Mouse (Mus musculus) ES-E14 (cell line): ENCODE measurements around the gene Pygo2. TPM values are rescaled to one million over a fixed set of nuclear protein-coding genes. Genes with fewer than 3 reads are reported as not detected.

ENCODE experiments used
- DNase-seq: peaks from one replicate; pipeline ENCODE4 v3.0.0-alpha.2; 2013; ENCODE audit warnings: low read depth, low spot score
- H3K27ac ChIP-seq: 2 replicates; pipeline ENCODE4 v1.5.1; 2012; ENCODE audit warnings: low read depth, mild to moderate bottlenecking, low read length, moderate library complexity, mixed read lengths; ENCODE audit not compliant: poor library complexity, insufficient read depth, severe bottlenecking
- H3K36me3 ChIP-seq: 2 replicates; pipeline ENCODE4 v1.6.1; 2012; ENCODE audit warnings: mild to moderate bottlenecking, low read length, moderate library complexity, mixed read lengths; ENCODE audit not compliant: control insufficient read depth, poor library complexity, insufficient read depth, severe bottlenecking
- H3K4me1 ChIP-seq, 2 experiments: fragments of 150-350 bp in 1 of 2; sonication (generic) in 1 of 2; 2 replicates each; pipeline ENCODE4 v1.6.1; 2012; ENCODE audit warnings: low read length in 2 of 2, mild to moderate bottlenecking in 1 of 2, mixed read lengths in 1 of 2; ENCODE audit not compliant: control insufficient read depth in 2 of 2, insufficient read depth in 2 of 2, poor library complexity in 1 of 2
- H3K4me3 ChIP-seq, 2 experiments: fragments of 150-350 bp in 1 of 2; sonication (generic) in 1 of 2; 2 replicates each; pipeline ENCODE4 v1.5.1; 2012; ENCODE audit warnings: low read length in 2 of 2, low read depth in 1 of 2, mild to moderate bottlenecking in 1 of 2, mixed read lengths in 1 of 2; ENCODE audit not compliant: insufficient read depth in 1 of 2, poor library complexity in 1 of 2, severe bottlenecking in 1 of 2
- H3K9ac ChIP-seq: 2 replicates; pipeline ENCODE4 v1.6.1; 2012; ENCODE audit warnings: low read depth, mild to moderate bottlenecking, low read length, mixed read lengths; ENCODE audit not compliant: poor library complexity, insufficient read depth, severe bottlenecking
- H3K9me3 ChIP-seq: fragments of 150-350 bp; sonication (generic); 2 replicates; pipeline ENCODE4 v1.6.1; 2012; ENCODE audit warnings: low read depth, mild to moderate bottlenecking, low read length; ENCODE audit not compliant: control insufficient read depth, insufficient read depth
- CHD2 ChIP-seq: IDR thresholded peaks from 2 replicates; pipeline ENCODE4 v1.6.1; 2014; ENCODE audit warnings: mild to moderate bottlenecking, low read depth, low read length, inconsistent platforms
- HCFC1 ChIP-seq: IDR thresholded peaks from 2 replicates; pipeline ENCODE4 v1.6.1; 2012; ENCODE audit warnings: low read length, inconsistent platforms, borderline replicate concordance; ENCODE audit not compliant: insufficient read depth
- MAFK ChIP-seq: IDR thresholded peaks from 2 replicates; pipeline ENCODE4 v1.6.1; 2014; ENCODE audit warnings: mild to moderate bottlenecking, low read depth, low read length, inconsistent platforms; ENCODE audit not compliant: insufficient read depth
- ZC3H11A ChIP-seq: IDR thresholded peaks from 2 replicates; pipeline ENCODE4 v1.6.1; 2012; ENCODE audit warnings: low read depth, mild to moderate bottlenecking, inconsistent platforms, low read length, borderline replicate concordance
- ZNF384 ChIP-seq: IDR thresholded peaks from 2 replicates; pipeline ENCODE4 v1.6.1; 2012; ENCODE audit warnings: low read depth, low read length, inconsistent platforms
- in situ Hi-C, 2 experiments: fragments of 600-800 bp; cut with MboI; formaldehyde crosslinking; loops; one replicate each; pipeline ENCODE4 v1.15.1; 2025; ENCODE audit warnings: low sequenced_read_pairs in 2 of 2, inconsistent platforms in 1 of 2; ENCODE audit not compliant: unreplicated experiment in 2 of 2
- total RNA-seq: library from RNA; depleted of rRNA; stranded (reverse); fragments of 300-350 nt; gene quantifications from 2 replicates; pipeline ENCODE4 v1.2.3, GENCODE M21; 2012

Gene Pygo2
- total RNA-seq, 1 experiment = 39.2 TPM

GRCm38 (mm10) chr3:89388901-89389740, 40.9 kb upstream of the Pygo2 start:
- peak; percentile 99 for TF ChIP-seq HCFC1
- TF ChIP-seq ZC3H11A = no peak
- no peak for DNase-seq
- in situ Hi-C loops = no loop called here
- H3K27ac ChIP-seq = no peak overlapping the region
- no peaks in the 10 kb centered on the region for H3K9me3 ChIP-seq
- no peaks in the 10 kb centered on the region; the same call in 1 of the 2 replicates for H3K36me3 ChIP-seq
- peaks cover 0 to 49% of the 10 kb centered on the region in 2 experiments; a peak in 3 of 4 replicates for H3K4me1 ChIP-seq
- H3K9ac ChIP-seq = no peak overlapping the region
- no peak overlapping the region for H3K4me3 ChIP-seq

DNA sequence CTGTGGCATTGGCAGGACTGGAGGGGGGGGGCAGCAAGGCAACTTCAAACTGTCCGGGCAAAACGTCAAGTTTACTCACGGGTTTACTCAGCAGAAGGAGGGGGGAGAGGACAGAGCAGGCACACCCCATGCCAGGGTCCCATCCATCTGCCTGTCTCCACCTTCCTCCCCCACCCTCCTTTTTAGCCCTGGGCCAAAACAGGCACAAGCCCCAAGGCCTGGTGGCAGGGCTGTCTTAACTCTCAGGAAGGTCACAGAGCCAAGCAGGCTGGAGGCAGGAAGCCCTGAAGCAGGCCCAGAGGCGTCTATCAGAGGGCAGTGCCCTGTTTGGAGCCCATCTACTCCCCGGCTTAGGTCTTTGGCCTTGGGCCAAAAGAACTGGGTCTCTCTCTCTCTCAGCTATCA, 39.9 kb upstream of the Pygo2 start:
- H3K27ac ChIP-seq = no peak overlapping the region
- DNase-seq = no peak
- no peak for TF ChIP-seq CHD2
- no peak for TF ChIP-seq ZNF384
- no peak for TF ChIP-seq HCFC1
- TF ChIP-seq ZC3H11A = no peak
- TF ChIP-seq MAFK = no peak
- H3K9me3 ChIP-seq = no peaks in the 10 kb centered on the region
- in situ Hi-C loops = no loop called here
- H3K9ac ChIP-seq = no peak overlapping the region
- no peaks in the 10 kb centered on the region; the same call in 1 of the 2 replicates for H3K36me3 ChIP-seq
- H3K4me3 ChIP-seq = no peak overlapping the region
- peaks cover 0 to 42% of the 10 kb centered on the region in 2 experiments; a peak in 3 of 4 replicates for H3K4me1 ChIP-seq

DNA sequence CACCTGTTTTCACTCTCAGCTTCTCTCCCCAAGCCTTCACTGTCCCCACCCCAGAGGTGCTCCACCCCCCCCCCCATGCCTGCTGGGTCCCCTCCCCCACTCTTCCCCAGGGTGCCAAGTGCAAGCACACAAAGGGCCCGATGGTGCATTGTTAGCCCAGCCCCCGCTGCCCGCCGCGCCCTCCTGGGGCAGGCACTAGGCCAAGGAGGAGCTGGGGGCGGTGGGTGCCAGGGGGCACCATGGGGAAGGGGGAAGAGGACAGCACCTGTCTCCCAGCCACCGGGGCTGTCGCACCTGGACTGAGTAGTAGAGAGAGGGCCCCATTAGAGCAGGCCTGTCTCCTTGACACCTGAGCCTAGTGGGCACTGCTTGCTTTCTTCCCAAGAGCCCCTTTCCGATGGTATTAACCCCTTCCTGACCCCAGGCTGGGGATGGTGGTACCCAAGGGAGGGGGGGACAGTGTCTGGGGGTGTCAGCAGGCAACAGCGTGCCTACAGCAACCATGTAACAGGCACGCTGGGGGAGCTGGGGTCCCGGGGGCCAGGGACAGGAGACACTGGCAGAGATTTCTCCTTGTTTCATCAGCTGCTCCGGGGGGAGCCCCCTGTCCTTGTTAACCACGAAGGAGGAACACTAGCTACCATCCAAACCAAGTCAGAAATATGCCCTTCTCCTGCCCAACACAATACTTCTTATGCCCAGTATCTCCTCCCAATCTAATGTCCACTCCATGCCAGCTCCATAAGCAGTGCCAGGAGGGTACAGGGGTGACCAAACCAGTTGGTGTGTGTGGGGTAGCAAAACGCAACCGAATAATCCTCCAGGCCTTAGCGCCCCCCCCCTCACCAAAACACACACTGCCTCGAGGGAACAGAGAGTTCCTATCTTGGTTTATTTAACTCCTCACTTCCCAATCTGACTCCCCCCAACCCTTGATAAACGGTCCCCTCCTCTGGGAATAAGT, 39.0 kb upstream of the Pygo2 start:
- Histone ChIP-seq H3K9me3 (no peaks in the 10 kb centered on the region), H3K27ac (no peak overlapping the region), H3K36me3 (no peaks in the 10 kb centered on the region; the same call in 1 of the 2 replicates), H3K4me1 (peaks cover 0 to 38% of the 10 kb centered on the region in 2 experiments; a peak in 3 of 4 replicates), H3K9ac (peak overlapping the region; percentile 71), H3K4me3 (peak overlapping the region; percentile 71 to 75)
- in situ Hi-C loops = no loop called here
- TF ChIP-seq HCFC1 (no peak), MAFK (no peak), ZNF384 (no peak), ZC3H11A (no peak), CHD2 (no peak)
- DNase-seq = no peak

DNA sequence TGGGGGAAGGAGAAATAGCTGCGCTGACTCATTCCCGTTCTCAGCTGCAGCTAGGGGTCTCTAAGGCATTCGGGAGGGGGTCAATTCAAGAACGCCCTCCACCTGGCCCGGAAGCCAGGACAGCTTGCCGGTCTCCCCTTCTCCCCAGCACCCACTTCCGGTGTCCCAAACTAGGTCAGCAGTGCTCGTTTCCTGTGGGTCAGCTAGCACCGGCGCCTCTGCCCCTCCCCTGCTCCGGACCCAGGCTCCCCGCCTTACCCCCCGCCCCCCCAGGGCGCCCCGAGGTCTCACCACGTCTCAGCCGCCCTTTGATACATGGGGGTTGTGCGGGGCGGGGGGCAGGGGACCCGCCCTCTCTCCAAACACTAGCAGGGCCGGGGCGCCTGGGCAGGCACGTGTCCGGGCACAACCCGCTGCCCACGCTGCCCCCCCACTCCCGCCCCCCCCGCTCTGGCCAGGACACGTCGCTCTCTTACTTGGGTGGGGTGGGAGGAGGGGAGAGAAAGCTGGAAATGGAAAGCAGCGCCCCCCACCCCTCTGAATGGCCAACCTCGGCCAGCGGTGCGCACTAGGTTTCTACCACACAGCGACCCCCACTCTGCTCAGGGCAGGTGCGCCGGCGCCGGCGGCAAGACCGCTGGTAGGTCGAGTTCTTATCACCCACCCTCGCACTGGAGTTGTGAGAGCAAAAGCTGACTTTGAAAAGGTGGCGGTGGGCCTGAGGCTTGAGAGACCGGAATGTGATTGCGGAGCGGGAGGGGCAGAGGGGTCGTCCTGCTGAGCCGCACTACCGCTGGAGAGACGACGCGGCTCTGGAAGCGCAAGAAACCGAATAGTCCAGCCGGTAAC, 38.1 kb upstream of the Pygo2 start:
- Histone ChIP-seq H3K9ac (peak overlapping the region; percentile 71), H3K4me1 (peaks cover 0 to 30% of the 10 kb centered on the region in 2 experiments; a peak in 3 of 4 replicates), H3K36me3 (no peaks in the 10 kb centered on the region; the same call in 1 of the 2 replicates), H3K9me3 (no peaks in the 10 kb centered on the region), H3K27ac (peak overlapping the region; percentile 24; the same call in 1 of the 2 replicates), H3K4me3 (peak overlapping the region; percentile 71 to 75)
- no peak for TF ChIP-seq MAFK
- no peak for TF ChIP-seq ZC3H11A
- TF ChIP-seq ZNF384 = no peak
- no peak for TF ChIP-seq HCFC1
- no peak for TF ChIP-seq CHD2
- in situ Hi-C loops = no loop called here
- DNase-seq = no peak
